Mouse (Mus musculus) liver, postnatal 0 days (tissue): ENCODE data around the gene Tpcn1. TPM values are rescaled to one million over a fixed set of nuclear protein-coding genes. Genes with fewer than 3 reads are reported as not detected.

Experiments
- ATAC-seq: fragments of 200-750 bp; cut with Nextera tagmentation; 2 replicates; pipeline ENCODE4 v1.8.0; 2017; ENCODE audit warnings: mild to moderate bottlenecking, moderate library complexity
- DNase-seq: peaks from one replicate; pipeline ENCODE4 v3.0.0-alpha.2; 2016
- H3K27ac ChIP-seq: fragments of 300-500 bp; sonication (generic); 2 replicates; pipeline ENCODE4 v1.5.1; 2014; ENCODE audit warnings: antibody characterized with exemption, moderate library complexity, mild to moderate bottlenecking, low read depth
- H3K27me3 ChIP-seq: fragments of 300-500 bp; sonication (generic); 2 replicates; pipeline ENCODE4 v1.6.1; 2014; ENCODE audit warnings: low read length, control low read depth, mixed read lengths; ENCODE audit not compliant: insufficient read depth
- H3K36me3 ChIP-seq: fragments of 300-500 bp; sonication (generic); replicated peaks from 2 replicates; pipeline ENCODE4 v1.6.1; 2014; ENCODE audit warnings: mild to moderate bottlenecking, control low read depth, low read length, moderate library complexity, mixed read lengths; ENCODE audit not compliant: insufficient read depth
- H3K4me1 ChIP-seq: fragments of 300-500 bp; sonication (generic); 2 replicates; pipeline ENCODE4 v1.6.1; 2014; ENCODE audit warnings: antibody characterized with exemption, mild to moderate bottlenecking, control low read depth; ENCODE audit not compliant: insufficient read depth
- H3K4me2 ChIP-seq: fragments of 300-500 bp; sonication (generic); 2 replicates; pipeline ENCODE4 v1.6.1; 2014; ENCODE audit warnings: low read depth, mild to moderate bottlenecking, low read length, moderate library complexity, mixed read lengths
- H3K4me3 ChIP-seq: fragments of 300-500 bp; sonication (generic); 2 replicates; pipeline ENCODE4 v1.5.1; 2014; ENCODE audit warnings: low read depth, low read length
- H3K9ac ChIP-seq: fragments of 300-500 bp; sonication (generic); replicated peaks from 2 replicates; pipeline ENCODE4 v1.6.1; 2014; ENCODE audit warnings: mild to moderate bottlenecking, moderate library complexity
- H3K9me3 ChIP-seq: fragments of 300-500 bp; sonication (generic); 2 replicates; pipeline ENCODE4 v1.6.1; 2016; ENCODE audit warnings: mild to moderate bottlenecking, control low read depth, low read length, mixed read lengths
- CTCF ChIP-seq: sonication (generic); IDR thresholded peaks from 2 replicates; pipeline ENCODE4 v1.5.1; 2016; ENCODE audit warnings: antibody characterized with exemption, low read depth
- EP300 ChIP-seq: IDR thresholded peaks from 2 replicates; pipeline ENCODE4 v1.6.1; 2016; ENCODE audit warnings: antibody characterized with exemption, low read depth, mild to moderate bottlenecking
- WGBS: fragments of 180-500 bp; shearing (Covaris S2); extraction: QIAGEN DNeasy Blood & Tissue Kit; methylation state at CpG from one replicate; pipeline ENCODE4 v1.1.7; 2014; ENCODE audit not compliant: insufficient replicate concordance; 5-methylcytosine and 5-hydroxymethylcytosine counted together
- polyA plus RNA-seq: library from polyadenylated mRNA; unstranded; fragments of >200 nt; fragmentation: Nextera tagmentation; extraction: Ambion mirVana; gene quantifications from 2 replicates; pipeline ENCODE4 v1.2.1, GENCODE M21; 2015

Tpcn1 gene
- polyA plus RNA-seq, 1 experiment from 2014 or later, result 18.6 TPM

DNA sequence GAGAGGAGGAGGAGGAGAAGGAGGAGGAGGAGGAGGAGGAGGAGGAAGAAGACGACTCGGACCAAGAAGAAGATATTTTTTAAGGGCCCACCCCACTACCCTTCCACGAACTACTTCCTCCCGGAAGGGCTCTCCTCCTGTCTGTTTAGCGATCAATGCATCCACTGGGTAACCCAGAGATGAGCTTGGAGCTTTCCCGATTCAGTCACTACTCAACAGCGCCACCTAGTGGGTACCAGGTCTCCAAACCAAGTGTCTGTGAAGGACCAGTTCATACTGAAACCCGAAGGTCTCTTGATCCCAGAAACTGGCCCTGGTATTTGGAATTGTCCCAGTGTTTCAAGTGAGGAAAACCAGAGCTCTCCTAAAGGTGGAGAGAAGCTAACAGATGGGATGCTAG is 17.2 kb upstream of the Tpcn1 start:
- Histone ChIP-seq H3K9ac (no peak overlapping the region), H3K4me2 (peak overlapping the region; percentile 63), H3K9me3 (no peaks in the 10 kb centered on the region), H3K27me3 (no peaks in the 10 kb centered on the region), H3K4me3 (peak overlapping the region; percentile 21), H3K27ac (no peak overlapping the region), H3K4me1 (peaks cover 5% of the 10 kb centered on the region; the same call in 1 of the 2 replicates), H3K36me3 (no peaks in the 10 kb centered on the region)
- TF ChIP-seq EP300, result no peak
- TF ChIP-seq CTCF, result peak; percentile 95
- WGBS, result 2% methylated on average over 8 of the region's 8 CpGs
- DNase-seq, result peak; percentile 93
- ATAC-seq, result peak; percentile 75

DNA sequence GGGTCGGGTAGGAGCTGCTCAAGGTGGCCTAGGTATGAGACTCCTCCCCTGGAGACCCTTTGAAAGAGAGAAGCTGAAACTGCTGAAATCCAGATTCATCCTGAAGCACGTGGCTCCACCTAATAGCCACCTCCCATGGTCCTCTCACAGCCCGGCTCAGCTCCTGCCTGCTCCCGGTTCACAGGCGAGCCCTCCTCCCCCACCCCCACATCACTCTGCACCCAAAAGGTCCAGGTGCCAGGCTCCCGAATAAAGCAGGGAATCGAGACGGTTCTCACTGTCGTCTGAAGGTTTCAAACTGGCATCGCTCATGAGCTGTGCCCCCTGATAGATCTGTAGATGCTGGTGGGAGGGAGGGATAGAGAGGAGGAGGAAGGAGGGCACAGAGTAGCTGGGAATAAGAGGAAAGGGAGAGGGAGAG is 16.8 kb upstream of the Tpcn1 start:
- WGBS, result 7% methylated on average over 10 of the region's 10 CpGs
- H3K9ac ChIP-seq, result peak overlapping the region; percentile 31; the same call in 1 of the 2 replicates
- H3K27me3 ChIP-seq, result no peaks in the 10 kb centered on the region
- H3K9me3 ChIP-seq, result no peaks in the 10 kb centered on the region
- no peaks in the 10 kb centered on the region for H3K36me3 ChIP-seq
- H3K4me1 ChIP-seq, result peaks cover 9% of the 10 kb centered on the region
- H3K4me2 ChIP-seq, result peak overlapping the region; percentile 63
- H3K4me3 ChIP-seq, result peak overlapping the region; percentile 21
- H3K27ac ChIP-seq, result 0 out of 2 replicates have a peak overlapping the region, but pooled peaks have one; percentile 19
- TF ChIP-seq CTCF (no peak), EP300 (no peak)
- DNase-seq (no peak), ATAC-seq (peak; percentile 54)

DNA sequence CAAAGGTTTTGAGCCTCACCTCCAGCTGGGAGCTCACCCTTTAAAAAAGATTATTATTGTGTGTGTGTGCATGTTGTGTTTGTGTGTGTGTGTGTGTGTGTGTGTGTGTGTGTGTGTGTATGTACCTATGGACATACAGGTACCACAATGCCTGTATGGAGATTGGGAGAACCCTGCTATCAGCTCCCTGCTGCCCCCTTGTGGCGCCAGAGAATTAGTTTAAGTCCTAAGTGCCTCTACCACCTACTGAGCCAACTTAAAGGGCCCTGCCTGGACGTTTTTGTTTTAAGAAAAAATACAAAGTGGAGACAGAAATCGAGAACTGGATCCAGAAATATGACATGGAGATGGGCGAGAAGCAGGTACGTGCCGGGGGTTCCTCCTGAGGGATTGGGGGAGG is 16.4 kb upstream of the Tpcn1 start:
- ATAC-seq, result peak; percentile 58

DNA sequence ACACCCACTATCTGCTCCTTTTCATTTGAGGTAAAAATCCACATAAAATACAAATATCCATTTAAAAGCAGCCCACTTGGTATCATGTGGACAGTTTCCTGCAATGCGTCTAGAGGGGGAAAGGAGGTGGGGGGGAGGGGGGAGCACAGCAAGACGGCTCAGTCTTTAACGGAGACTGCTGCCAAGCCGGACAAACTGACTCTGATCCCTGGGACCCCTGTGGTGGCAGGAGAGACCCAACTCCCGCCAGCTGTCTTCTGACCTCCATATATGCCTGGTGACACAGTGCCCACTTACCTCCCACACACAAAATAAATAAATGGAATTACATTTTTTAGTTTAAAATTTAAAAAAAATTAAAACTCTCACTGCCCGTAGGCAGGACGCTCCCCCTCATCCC is 15.0 kb upstream of the Tpcn1 start:
- Histone ChIP-seq H3K4me3 (no peak overlapping the region), H3K9ac (no peak overlapping the region), H3K4me2 (no peak overlapping the region), H3K9me3 (no peaks in the 10 kb centered on the region), H3K27me3 (no peaks in the 10 kb centered on the region), H3K27ac (no peak overlapping the region), H3K4me1 (peaks cover 22% of the 10 kb centered on the region), H3K36me3 (no peaks in the 10 kb centered on the region)
- TF ChIP-seq CTCF, result no peak
- TF ChIP-seq EP300, result no peak
- WGBS, result 82% methylated on average over 7 of the region's 7 CpGs
- ATAC-seq (no peak), DNase-seq (no peak)

More for the DNA sequence above, 16.4 kb upstream of the Tpcn1 start:
- 2% methylated on average over 6 of the region's 6 CpGs for WGBS
- Histone ChIP-seq H3K27me3 (no peaks in the 10 kb centered on the region), H3K9me3 (no peaks in the 10 kb centered on the region), H3K36me3 (no peaks in the 10 kb centered on the region), H3K9ac (peak overlapping the region; percentile 31; the same call in 1 of the 2 replicates), H3K27ac (0 out of 2 replicates have a peak overlapping the region, but pooled peaks have one; percentile 19), H3K4me2 (peak overlapping the region; percentile 63), H3K4me1 (peaks cover 13% of the 10 kb centered on the region), H3K4me3 (peak overlapping the region; percentile 21; the same call in 1 of the 2 replicates)
- TF ChIP-seq EP300, result no peak
- peak; percentile 93 for TF ChIP-seq CTCF
- DNase-seq, result peak; percentile 91

DNA sequence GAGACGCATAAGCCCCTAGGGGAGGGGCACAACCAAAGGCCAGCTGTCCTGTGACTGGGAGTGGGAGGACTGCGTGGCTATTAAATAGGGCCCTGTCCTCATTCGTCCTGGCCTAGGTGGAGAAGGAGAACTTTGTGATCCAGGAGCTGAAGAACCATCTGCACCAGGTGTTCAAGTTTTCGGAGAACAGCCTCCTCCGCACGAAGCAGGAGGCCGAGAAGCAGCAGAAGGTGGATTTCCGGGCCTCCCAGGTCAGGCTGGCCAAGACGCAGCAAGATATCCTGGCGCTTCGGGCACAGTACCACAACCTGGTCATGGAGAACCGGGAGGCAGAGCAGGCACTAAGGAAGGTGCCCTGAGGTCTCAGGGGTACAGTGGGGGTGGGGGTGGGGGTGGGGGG is 13.7 kb upstream of the Tpcn1 start:
- peaks cover 22% of the 10 kb centered on the region for H3K4me1 ChIP-seq
- ATAC-seq, result no peak
- 89% methylated on average over 12 of the region's 12 CpGs for WGBS

DNA sequence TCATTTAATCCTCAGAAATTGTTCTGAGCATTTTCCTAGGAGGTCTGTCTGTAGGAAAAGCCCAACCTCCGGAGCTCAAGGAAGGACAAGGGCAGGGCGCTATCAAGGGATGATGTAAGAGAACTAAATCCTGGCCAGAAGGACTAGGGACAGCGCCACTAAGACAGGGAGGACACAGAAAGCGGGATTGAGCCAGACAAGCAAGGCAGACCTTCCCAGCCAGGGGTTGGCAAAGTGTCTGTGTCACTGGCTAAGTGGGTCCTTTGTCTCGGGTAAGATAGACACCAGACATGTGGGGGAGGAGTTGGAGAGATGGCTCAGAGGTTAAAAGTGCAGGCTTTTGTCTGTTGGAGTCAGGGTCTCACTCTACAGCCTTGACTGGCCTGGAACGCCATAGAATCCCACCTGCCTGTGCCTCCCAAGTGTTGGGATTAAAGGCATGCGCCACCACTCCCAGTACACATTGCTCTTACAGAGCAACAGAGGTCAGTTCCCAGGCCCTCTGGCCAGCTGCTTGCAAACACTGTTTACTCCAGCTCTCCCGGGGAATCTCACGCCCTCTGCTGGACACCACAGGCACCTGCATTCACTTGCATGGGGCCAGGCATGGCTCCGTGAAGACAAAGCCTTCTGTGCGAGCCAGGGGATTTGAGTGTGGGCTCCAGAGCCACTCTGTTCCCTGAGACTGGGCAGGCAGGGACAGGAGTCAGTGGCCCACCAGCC is 12.6 kb upstream of the Tpcn1 start:
- ATAC-seq (peak; percentile 31; the same call in 1 of the 2 replicates), DNase-seq (peak; percentile 67)
- no peaks in the 10 kb centered on the region for H3K27me3 ChIP-seq
- peak; percentile 88 for TF ChIP-seq CTCF
- TF ChIP-seq EP300, result no peak
- 62% methylated on average over 11 of the region's 11 CpGs for WGBS
- no peak overlapping the region for H3K4me2 ChIP-seq
- no peak overlapping the region for H3K9ac ChIP-seq
- no peak overlapping the region for H3K27ac ChIP-seq
- H3K4me1 ChIP-seq, result peaks cover 22% of the 10 kb centered on the region
- no peak overlapping the region for H3K4me3 ChIP-seq
- no peaks in the 10 kb centered on the region for H3K36me3 ChIP-seq
- H3K9me3 ChIP-seq, result no peaks in the 10 kb centered on the region

More for the DNA sequence above, 13.7 kb upstream of the Tpcn1 start:
- Histone ChIP-seq H3K9ac (no peak overlapping the region), H3K4me2 (no peak overlapping the region), H3K27me3 (no peaks in the 10 kb centered on the region), H3K4me3 (no peak overlapping the region), H3K9me3 (no peaks in the 10 kb centered on the region), H3K36me3 (no peaks in the 10 kb centered on the region), H3K27ac (no peak overlapping the region)
- TF ChIP-seq CTCF, result no peak
- TF ChIP-seq EP300, result no peak
- DNase-seq, result no peak
